Mouse (Mus musculus) myocyte (in vitro differentiated cells): ENCODE results near the gene Cdk1.

ENCODE experiments used
- CEBPB ChIP-seq: IDR thresholded peaks from 2 replicates; pipeline ENCODE4 v1.6.1; 2011; ENCODE audit warnings: mild to moderate bottlenecking, moderate library complexity; ENCODE audit not compliant: poor library complexity, insufficient read depth, severe bottlenecking
- E2F4 ChIP-seq: IDR thresholded peaks from one replicate; pipeline ENCODE4 v1.6.1; 2011; ENCODE audit warnings: mild to moderate bottlenecking, control low read depth, moderate library complexity; ENCODE audit not compliant: insufficient read depth
- MAX ChIP-seq: IDR thresholded peaks from one replicate; pipeline ENCODE4 v1.6.1; 2011; ENCODE audit warnings: low read depth, mild to moderate bottlenecking, control low read depth
- MYOD1 ChIP-seq, 3 experiments: IDR thresholded peaks; one replicate each; pipeline ENCODE4 v1.6.1; 2011; ENCODE audit warnings: control low read depth in 2 of 3, low read depth in 2 of 3, mild to moderate bottlenecking in 2 of 3, moderate library complexity in 1 of 3; ENCODE audit not compliant: insufficient read length in 2 of 3, control insufficient read depth in 1 of 3
- MYOG ChIP-seq, 3 experiments: IDR thresholded peaks; one replicate each; pipeline ENCODE4 v1.6.1; 2011; ENCODE audit warnings: control low read depth in 2 of 3, low read depth in 2 of 3, mild to moderate bottlenecking in 2 of 3; ENCODE audit not compliant: insufficient read length in 2 of 3, control insufficient read depth in 1 of 3, insufficient read depth in 1 of 3
- POLR2A ChIP-seq: IDR thresholded peaks from one replicate; pipeline ENCODE4 v1.6.1; 2011; ENCODE audit warnings: low read depth, mild to moderate bottlenecking, control low read depth, moderate library complexity; ENCODE audit not compliant: insufficient read length
- POLR2AphosphoS2 ChIP-seq: IDR thresholded peaks from one replicate; pipeline ENCODE4 v1.6.1; 2011; ENCODE audit warnings: low read depth, control low read depth; ENCODE audit not compliant: insufficient read length
- REST ChIP-seq: IDR thresholded peaks from one replicate; pipeline ENCODE4 v1.6.1; 2011; ENCODE audit warnings: mild to moderate bottlenecking, control low read depth, moderate library complexity; ENCODE audit not compliant: insufficient read depth, insufficient read length
- SRF ChIP-seq: IDR thresholded peaks from one replicate; pipeline ENCODE4 v1.6.1; 2011; ENCODE audit warnings: low read depth; ENCODE audit not compliant: control insufficient read depth, insufficient read length
- TCF12 ChIP-seq: IDR thresholded peaks from one replicate; pipeline ENCODE4 v1.6.1; 2011; ENCODE audit warnings: mild to moderate bottlenecking, control low read depth; ENCODE audit not compliant: poor library complexity, insufficient read depth, severe bottlenecking
- TCF3 ChIP-seq: IDR thresholded peaks from one replicate; pipeline ENCODE4 v1.6.1; 2011; ENCODE audit warnings: low read depth, control low read depth; ENCODE audit not compliant: insufficient read length
- USF1 ChIP-seq: IDR thresholded peaks from one replicate; pipeline ENCODE4 v1.6.1; 2011; ENCODE audit warnings: low read depth, mild to moderate bottlenecking, control low read depth, moderate library complexity

DNA sequence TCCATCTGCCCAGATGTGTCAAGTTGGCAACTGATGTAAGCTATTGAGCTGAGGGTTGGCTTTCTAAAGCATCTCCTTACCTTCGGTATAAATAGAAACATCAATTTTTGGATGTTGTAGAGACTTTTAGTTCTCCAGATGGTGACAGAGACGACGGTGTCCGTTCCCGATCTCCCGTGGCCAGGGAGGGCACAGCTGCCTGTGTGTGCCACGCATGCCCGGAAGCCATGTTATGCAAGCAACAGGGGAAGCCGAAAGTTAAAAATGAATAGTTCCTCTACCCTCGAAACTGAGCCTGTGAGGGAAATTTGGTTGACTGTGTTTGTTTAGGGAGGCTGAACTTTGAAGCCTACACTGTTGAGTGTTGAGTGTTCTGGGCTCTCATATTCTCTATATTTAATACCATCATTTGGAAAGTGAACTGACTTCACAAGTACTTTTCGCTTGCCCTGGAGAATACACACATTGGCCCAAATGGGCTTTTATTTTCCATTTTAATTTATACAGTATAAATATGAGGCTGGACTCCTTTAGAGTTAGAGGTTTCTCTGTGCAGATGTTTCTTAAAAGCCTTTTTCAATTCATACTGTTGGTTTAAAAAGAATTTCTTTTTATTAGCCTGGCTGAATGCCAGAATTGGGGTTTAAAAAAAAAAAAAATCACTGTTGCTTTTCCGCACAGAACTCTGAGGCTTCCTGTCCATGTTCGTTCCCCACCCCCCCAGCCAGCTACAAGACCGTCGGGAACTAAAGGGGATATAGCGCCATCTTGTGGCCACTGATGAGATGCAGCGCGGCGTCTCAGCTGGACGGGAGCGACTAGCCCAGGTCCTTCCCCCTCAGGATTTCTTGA, 31.8 kb downstream of the Cdk1 start:
- TF ChIP-seq POLR2AphosphoS2 (no peak), POLR2A (no peak), MAX (no peak), MYOG (IDR thresholded peaks at IDR 0.05; ENCODE audit: control insufficient read depth in 1 of 3, insufficient read depth in 1 of 3, insufficient read length in 2 of 3, low read depth in 2 of 3) (no peak), CEBPB (no peak), SRF (no peak), USF1 (no peak), TCF3 (no peak), MYOD1 (IDR thresholded peaks at IDR 0.05; ENCODE audit: control insufficient read depth in 1 of 3, insufficient read length in 2 of 3, low read depth in 2 of 3) (no peak), E2F4 (no peak), REST (no peak), TCF12 (no peak)
